Mouse (Mus musculus) megakaryocyte progenitor cell, adult 5-6 weeks (primary cell): ENCODE results near the gene Gm10382. TPM values are rescaled to one million over a fixed set of nuclear protein-coding genes. Genes with fewer than 3 reads are reported as not detected.
"Not testable (repeated sequence)": the region's sequence is repeated elsewhere in the genome, so short reads cannot be mapped to it uniquely, and the experiment has no call there.

ENCODE experiments used
- ATAC-seq: replicated peaks from 2 replicates; pipeline ENCODE4 v1.8.0; 2016; ENCODE audit warnings: mild to moderate bottlenecking, moderate TSS enrichment, inconsistent platforms; ENCODE audit not compliant: poor library complexity
- total RNA-seq, 2 experiments: library from RNA; stranded (forward) in 1 of 2; stranded (reverse) in 1 of 2; fragments of 157-497, 149-512 nt in 1 of 2; fragments of 200-1000 nt in 1 of 2; gene quantifications; 2 replicates each; pipeline versions ENCODE4 v1.2.3 to v1.2.4; 2015 to 2017

Gm10382 gene
- total RNA-seq, 2 experiments from 2014 or later = 1.3 TPM; not detected in 1

- not testable (repeated sequence) for ATAC-seq
Measured at GRCm38 (mm10) chr5:125412536-125412935, 23.4 kb downstream of the Gm10382 start.

GRCm38 (mm10) chr5:125413763-125414162, 24.6 kb downstream of the Gm10382 start:
- ATAC-seq = 0 out of 2 replicates have a peak, but pooled peaks have one; percentile 7

- ATAC-seq = no peak
Measured at GRCm38 (mm10) chr5:125416183-125416582, 27.1 kb downstream of the Gm10382 start.

GRCm38 (mm10) chr5:125418636-125419035, 29.5 kb downstream of the Gm10382 start:
- no peak for ATAC-seq

GRCm38 (mm10) chr5:125419124-125419523, 30.0 kb downstream of the Gm10382 start:
- ATAC-seq = peak; percentile 15; the same call in 1 of the 2 replicates

- peak; percentile 35; the same call in 1 of the 2 replicates for ATAC-seq
Measured at GRCm38 (mm10) chr5:125425698-125426276, 36.7 kb downstream of the Gm10382 start.

GRCm38 (mm10) chr5:125426343-125426742, 37.2 kb downstream of the Gm10382 start:
- ATAC-seq = no peak

GRCm38 (mm10) chr5:125432324-125432723, 43.2 kb downstream of the Gm10382 start:
- ATAC-seq = not testable (repeated sequence)

- ATAC-seq = peak; percentile 95
Measured at GRCm38 (mm10) chr5:125433793-125434337, 44.7 kb downstream of the Gm10382 start, which contains the start of gene Dhx37. Gene Dhx37, minus strand, starts transcription at chr5:125434121.

- peak; percentile 58 for ATAC-seq
Measured at GRCm38 (mm10) chr5:125434347-125434746, 45.2 kb downstream of the Gm10382 start.

Other genes with a start within 250 kb of the Gm10382 start
- gene Ncor2, start 210.1 kb upstream of the Gm10382 start, total RNA-seq (2015) = 50.1 and 57.3 TPM in 2 replicates
- 8.4 and 10.9 TPM in 2 replicates for gene Ncor2, start 210.1 kb upstream of the Gm10382 start, total RNA-seq (2017)
- gene Scarb1, start 48.2 kb upstream of the Gm10382 start, total RNA-seq (2015) = 58.9 and 60.4 TPM in 2 replicates
- 52.3 and 59.6 TPM in 2 replicates for gene Scarb1, start 48.2 kb upstream of the Gm10382 start, total RNA-seq (2017)
- gene Ubc, start 880 bp downstream of the Gm10382 start, total RNA-seq (2015) = 172 and 201 TPM in 2 replicates
- gene Ubc, start 880 bp downstream of the Gm10382 start, total RNA-seq (2017) = 204 and 293 TPM in 2 replicates
- 18.9 and 20.0 TPM in 2 replicates for gene Dhx37, start 44.8 kb downstream of the Gm10382 start, total RNA-seq (2015)
- 47.9 and 56.5 TPM in 2 replicates for gene Dhx37, start 44.8 kb downstream of the Gm10382 start, total RNA-seq (2017)
- gene Bri3bp, start 52.2 kb downstream of the Gm10382 start, total RNA-seq (2015) = 53.2 and 60.7 TPM in 2 replicates
- gene Bri3bp, start 52.2 kb downstream of the Gm10382 start, total RNA-seq (2017) = 27.7 and 31.0 TPM in 2 replicates
- gene Aacs, start 86.5 kb downstream of the Gm10382 start, total RNA-seq (2015) = 3.8 and 6.0 TPM in 2 replicates
- 10.4 and 12.7 TPM in 2 replicates for gene Aacs, start 86.5 kb downstream of the Gm10382 start, total RNA-seq (2017)
- gene Tmem132b, start 142.5 kb downstream of the Gm10382 start, total RNA-seq (2015) = not detected in 2 replicates
- not detected in 2 replicates for gene Tmem132b, start 142.5 kb downstream of the Gm10382 start, total RNA-seq (2017)